Mouse (Mus musculus): ENCODE data around the gene Adgre5. TPM values are rescaled to one million over a fixed set of nuclear protein-coding genes. Genes with fewer than 3 reads are reported as not detected.

Gene Adgre5
- polyA plus RNA-seq (2017; shearing (Covaris generic)), result 485 TPM

GRCm38 (mm10) chr8:83740976-83741741, at the start of gene Adgre5:
Adgre5 (minus strand) TSS chr8:83741326.

GRCm38 (mm10) chr8:83715031-83715690, 26.0 kb downstream of the Adgre5 start, which contains the start of gene Ddx39:
Ddx39 (plus strand) TSS chr8:83715177.

GRCm38 (mm10) chr8:83698661-83699453, 42.3 kb downstream of the Adgre5 start, which contains the start of gene Pkn1:
Pkn1 (minus strand) TSS chr8:83699179.

Other genes with a start within 250 kb of the Adgre5 start
- 0.32 TPM for gene Olfr370, start 205.5 kb downstream of the Adgre5 start, polyA plus RNA-seq (2017; shearing (Covaris generic))
- gene Ndufb7, start 174.7 kb downstream of the Adgre5 start, polyA plus RNA-seq (2017; shearing (Covaris generic)), result 86.6 TPM
- 271 TPM for gene Tecr, start 133.4 kb downstream of the Adgre5 start, polyA plus RNA-seq (2017; shearing (Covaris generic))
- 328 TPM for gene Dnajb1, start 133.1 kb downstream of the Adgre5 start, polyA plus RNA-seq (2017; shearing (Covaris generic))
- gene Gipc1, start 88.6 kb downstream of the Adgre5 start, polyA plus RNA-seq (2017; shearing (Covaris generic)), result 21.8 TPM
- gene Ptger1, start 74.6 kb downstream of the Adgre5 start, polyA plus RNA-seq (2017; shearing (Covaris generic)), result 3.2 TPM
- 242 TPM for gene Pkn1, start 42.1 kb downstream of the Adgre5 start, polyA plus RNA-seq (2017; shearing (Covaris generic))
- gene Ddx39, start 26.1 kb downstream of the Adgre5 start, polyA plus RNA-seq (2017; shearing (Covaris generic)), result 158 TPM
- 10.1 TPM for gene Adgrl1, start 158.8 kb upstream of the Adgre5 start, polyA plus RNA-seq (2017; shearing (Covaris generic))
- gene Gm10644, start 213.9 kb upstream of the Adgre5 start, polyA plus RNA-seq (2017; shearing (Covaris generic)), result 1.3 TPM
- 7.9 TPM for gene Asf1b, start 214.2 kb upstream of the Adgre5 start, polyA plus RNA-seq (2017; shearing (Covaris generic))
- gene Prkaca, start 231.7 kb upstream of the Adgre5 start, polyA plus RNA-seq (2017; shearing (Covaris generic)), result 45.4 TPM